Comparison of ENCODE assay signal across 8 mouse cellular contexts in genomic region chr4:125315818-125316217, GRCm38 (mm10).
DNase-seq lines count a peak whose midpoint lies in the region; ATAC-seq lines count a peak whose summit lies in the region.

No protein-coding gene starts in this region.

- H3K27me3 ChIP-seq in heart, embryonic 12.5 days (replicated peaks): peaks cover 38% of the 10 kb centered on the region
- H3K27me3 ChIP-seq in forebrain, embryonic 14.5 days (replicated peaks; ENCODE audit: control insufficient read depth, insufficient read depth, low read length): no peaks in the 10 kb centered on the region; the same call in none of the 2 replicates

- no peak overlapping the region for H3K4me3 ChIP-seq in heart, embryonic 12.5 days
- H3K4me3 ChIP-seq in forebrain, embryonic 14.5 days (ENCODE audit: low read depth, low read length): no peak overlapping the region

- 14% methylated on average over 6 of the region's 6 CpGs for WGBS in heart, embryonic 12.5 days
- WGBS in forebrain, embryonic 14.5 days: 18% methylated on average over 6 of the region's 6 CpGs

- ATAC-seq in heart, embryonic 12.5 days (ENCODE audit: insufficient number of reproducible peaks, low FRiP score): no peak; the same call in 1 of the 2 replicates
- peak; percentile 88 for ATAC-seq in forebrain, embryonic 14.5 days
- ATAC-seq in erythroblast, adult 5-6 weeks (replicated peaks; ENCODE audit: low FRiP score, poor library complexity, severe bottlenecking): no peak; the same call in 1 of the 2 replicates

- H3K9me3 ChIP-seq in heart, embryonic 12.5 days (replicated peaks): no peaks in the 10 kb centered on the region
- H3K9me3 ChIP-seq in forebrain, embryonic 14.5 days (replicated peaks; ENCODE audit: control insufficient read depth, low read length): no peaks in the 10 kb centered on the region

- H3K4me1 ChIP-seq in heart, embryonic 12.5 days (replicated peaks): no peaks in the 10 kb centered on the region
- peaks cover 47% of the 10 kb centered on the region for H3K4me1 ChIP-seq in forebrain, embryonic 14.5 days (ENCODE audit: control insufficient read depth, insufficient read depth, low read length)

- H3K27ac ChIP-seq in heart, embryonic 12.5 days (ENCODE audit: poor library complexity, severe bottlenecking): no peak overlapping the region
- H3K27ac ChIP-seq in forebrain, embryonic 14.5 days (ENCODE audit: low read depth, low read length): peak overlapping the region; percentile 55

- no peak overlapping the region for H3K9ac ChIP-seq in heart, embryonic 12.5 days
- H3K9ac ChIP-seq in forebrain, embryonic 14.5 days (ENCODE audit: low read length): no peak overlapping the region

- H3K36me3 ChIP-seq in heart, embryonic 12.5 days: no peaks in the 10 kb centered on the region
- no peaks in the 10 kb centered on the region for H3K36me3 ChIP-seq in forebrain, embryonic 14.5 days (ENCODE audit: control insufficient read depth, insufficient read depth, low read length)

- no peak overlapping the region for H3K4me2 ChIP-seq in heart, embryonic 12.5 days
- no peak overlapping the region for H3K4me2 ChIP-seq in forebrain, embryonic 14.5 days (ENCODE audit: low read length)

- DNase-seq in heart, adult 11 months: peak; percentile 80
- DNase-seq in forebrain, embryonic 14.5 days (ENCODE audit: low spot score): peak; percentile 87
- peak; percentile 58 to 69 for DNase-seq in layer of hippocampus, postnatal 36 days
- peak; percentile 61 for DNase-seq in right cerebral cortex, postnatal 14 days
- no peak for DNase-seq in urinary bladder, postnatal 4 days (ENCODE audit: low spot score in 2 of 2)
- no peak for DNase-seq in spleen, adult 12 weeks (ENCODE audit: low spot score)

Comparison
In these comparisons a context has a peak if more than half of its experiments do, and no peak if none do; other contexts are left out.
1. DNase-seq: peak in heart, adult 11 months (single experiment), forebrain, embryonic 14.5 days (single experiment), layer of hippocampus, postnatal 36 days (2 of 2) and right cerebral cortex, postnatal 14 days (single experiment); none in urinary bladder, postnatal 4 days (0 of 2) and spleen, adult 12 weeks (single experiment).